Mouse (Mus musculus) limb, embryonic 12.5 days (tissue): ENCODE data around the gene Ncs1. TPM values are rescaled to one million over a fixed set of nuclear protein-coding genes. Genes with fewer than 3 reads are reported as not detected.

Experiments
- ATAC-seq: fragments of 200-750 bp; cut with Nextera tagmentation; 2 replicates; pipeline ENCODE4 v1.8.0; 2017; ENCODE audit warnings: low read depth, moderate TSS enrichment; ENCODE audit not compliant: insufficient number of reproducible peaks, insufficient read depth, low FRiP score, low TSS enrichment
- H3K27ac ChIP-seq: fragments of 300-500 bp; sonication (generic); 2 replicates; pipeline ENCODE4 v1.5.1; 2016; ENCODE audit warnings: mild to moderate bottlenecking, moderate library complexity
- H3K27me3 ChIP-seq: fragments of 300-500 bp; sonication (generic); 2 replicates; pipeline ENCODE4 v1.6.1; 2016; ENCODE audit warnings: mild to moderate bottlenecking, moderate library complexity
- H3K36me3 ChIP-seq: fragments of 300-500 bp; sonication (generic); 2 replicates; pipeline ENCODE4 v1.6.1; 2016; ENCODE audit warnings: mild to moderate bottlenecking, moderate library complexity
- H3K4me1 ChIP-seq: fragments of 300-500 bp; sonication (generic); replicated peaks from 2 replicates; pipeline ENCODE4 v1.6.1; 2016
- H3K4me2 ChIP-seq: fragments of 300-500 bp; sonication (generic); 2 replicates; pipeline ENCODE4 v1.6.1; 2016; ENCODE audit warnings: mild to moderate bottlenecking, moderate library complexity
- H3K4me3 ChIP-seq: fragments of 300-500 bp; sonication (generic); replicated peaks from 2 replicates; pipeline ENCODE4 v1.5.1; 2016; ENCODE audit warnings: mild to moderate bottlenecking
- H3K9ac ChIP-seq: fragments of 300-500 bp; sonication (generic); replicated peaks from 2 replicates; pipeline ENCODE4 v1.6.1; 2016; ENCODE audit warnings: mild to moderate bottlenecking, moderate library complexity
- H3K9me3 ChIP-seq: fragments of 300-500 bp; sonication (generic); 2 replicates; pipeline ENCODE4 v1.6.1; 2016; ENCODE audit warnings: mild to moderate bottlenecking, moderate library complexity
- WGBS: fragments of 180-500 bp; shearing (Covaris S2); methylation state at CpG from one replicate; pipeline ENCODE4 v1.1.7; 2016; 5-methylcytosine and 5-hydroxymethylcytosine counted together
- polyA plus RNA-seq: library from polyadenylated mRNA; unstranded; fragments of >200 nt; fragmentation: Nextera tagmentation; extraction: Ambion mirVana; gene quantifications from 2 replicates; pipeline ENCODE4 v1.2.1, GENCODE M21; 2016

Ncs1 gene
- polyA plus RNA-seq, 1 experiment from 2014 or later = 53.6 TPM

- WGBS = 60% methylated on average over 10 of the region's 10 CpGs
- H3K36me3 ChIP-seq = no peaks in the 10 kb centered on the region
- no peak overlapping the region for H3K4me2 ChIP-seq
- H3K4me1 ChIP-seq = no peaks in the 10 kb centered on the region
- H3K9ac ChIP-seq = no peak overlapping the region
- no peak overlapping the region for H3K27ac ChIP-seq
- H3K27me3 ChIP-seq = no peaks in the 10 kb centered on the region
- H3K4me3 ChIP-seq = no peak overlapping the region
- no peaks in the 10 kb centered on the region for H3K9me3 ChIP-seq
- ATAC-seq = no peak
These were observed 81.6 kb downstream of the Ncs1 start for GRCm38 (mm10) chr2:31327186-31327585.

GRCm38 (mm10) chr2:31337706-31338330, 92.2 kb downstream of the Ncs1 start:
- no peak overlapping the region for H3K4me2 ChIP-seq
- no peaks in the 10 kb centered on the region for H3K36me3 ChIP-seq
- no peak for ATAC-seq
- no peak overlapping the region for H3K4me3 ChIP-seq
- 36% methylated on average over 12 of the region's 12 CpGs for WGBS
- H3K4me1 ChIP-seq = peaks cover 25% of the 10 kb centered on the region
- H3K27me3 ChIP-seq = no peaks in the 10 kb centered on the region; the same call in 1 of the 2 replicates
- H3K27ac ChIP-seq = no peak overlapping the region
- no peak overlapping the region for H3K9ac ChIP-seq
- H3K9me3 ChIP-seq = no peaks in the 10 kb centered on the region

- Histone ChIP-seq H3K9ac (no peak overlapping the region), H3K27ac (no peak overlapping the region), H3K36me3 (no peaks in the 10 kb centered on the region), H3K4me1 (peaks cover 25% of the 10 kb centered on the region), H3K4me2 (no peak overlapping the region), H3K27me3 (no peaks in the 10 kb centered on the region; the same call in 1 of the 2 replicates), H3K9me3 (no peaks in the 10 kb centered on the region), H3K4me3 (no peak overlapping the region)
- 10% methylated on average over 9 of the region's 9 CpGs for WGBS
- peak; percentile 54 for ATAC-seq
These were observed 94.2 kb downstream of the Ncs1 start for GRCm38 (mm10) chr2:31339826-31340225.

- Histone ChIP-seq H3K4me1 (peaks cover 24% of the 10 kb centered on the region), H3K27ac (no peak overlapping the region), H3K9me3 (no peaks in the 10 kb centered on the region), H3K9ac (no peak overlapping the region), H3K36me3 (no peaks in the 10 kb centered on the region), H3K27me3 (peaks cover 4% of the 10 kb centered on the region; the same call in 1 of the 2 replicates), H3K4me3 (no peak overlapping the region), H3K4me2 (no peak overlapping the region)
- ATAC-seq = no peak
- WGBS = 63% methylated on average over 8 of the region's 8 CpGs
These were observed 96.3 kb downstream of the Ncs1 start for GRCm38 (mm10) chr2:31341726-31342535.

Other genes starting within 250 kb of the Ncs1 start
- gene Fnbp1, start 103.8 kb upstream of the Ncs1 start, polyA plus RNA-seq = 15.3 and 19.8 TPM in 2 replicates
- gene Gpr107, start 93.5 kb upstream of the Ncs1 start, polyA plus RNA-seq = 36.4 and 38.9 TPM in 2 replicates
- 0.19 TPM in 1 of 2 replicates, not detected in the other for gene Hmcn2, start 68.6 kb downstream of the Ncs1 start, polyA plus RNA-seq
- gene Ass1, start 224.4 kb downstream of the Ncs1 start, polyA plus RNA-seq = 5.5 and 6.5 TPM in 2 replicates